Mouse (Mus musculus) limb, embryonic 12.5 days (tissue): ENCODE results near the gene Sgcb. TPM values are rescaled to one million over a fixed set of nuclear protein-coding genes. Genes with fewer than 3 reads are reported as not detected.

ENCODE experiments used
- ATAC-seq: fragments of 200-750 bp; cut with Nextera tagmentation; 2 replicates; pipeline ENCODE4 v1.8.0; 2017; ENCODE audit warnings: low read depth, moderate TSS enrichment; ENCODE audit not compliant: insufficient number of reproducible peaks, insufficient read depth, low FRiP score, low TSS enrichment
- H3K27ac ChIP-seq: fragments of 300-500 bp; sonication (generic); 2 replicates; pipeline ENCODE4 v1.5.1; 2016; ENCODE audit warnings: mild to moderate bottlenecking, moderate library complexity
- H3K27me3 ChIP-seq: fragments of 300-500 bp; sonication (generic); 2 replicates; pipeline ENCODE4 v1.6.1; 2016; ENCODE audit warnings: mild to moderate bottlenecking, moderate library complexity
- H3K36me3 ChIP-seq: fragments of 300-500 bp; sonication (generic); 2 replicates; pipeline ENCODE4 v1.6.1; 2016; ENCODE audit warnings: mild to moderate bottlenecking, moderate library complexity
- H3K4me1 ChIP-seq: fragments of 300-500 bp; sonication (generic); replicated peaks from 2 replicates; pipeline ENCODE4 v1.6.1; 2016
- H3K4me2 ChIP-seq: fragments of 300-500 bp; sonication (generic); 2 replicates; pipeline ENCODE4 v1.6.1; 2016; ENCODE audit warnings: mild to moderate bottlenecking, moderate library complexity
- H3K4me3 ChIP-seq: fragments of 300-500 bp; sonication (generic); replicated peaks from 2 replicates; pipeline ENCODE4 v1.5.1; 2016; ENCODE audit warnings: mild to moderate bottlenecking
- H3K9ac ChIP-seq: fragments of 300-500 bp; sonication (generic); replicated peaks from 2 replicates; pipeline ENCODE4 v1.6.1; 2016; ENCODE audit warnings: mild to moderate bottlenecking, moderate library complexity
- H3K9me3 ChIP-seq: fragments of 300-500 bp; sonication (generic); 2 replicates; pipeline ENCODE4 v1.6.1; 2016; ENCODE audit warnings: mild to moderate bottlenecking, moderate library complexity
- WGBS: fragments of 180-500 bp; shearing (Covaris S2); methylation state at CpG from one replicate; pipeline ENCODE4 v1.1.7; 2016; 5-methylcytosine and 5-hydroxymethylcytosine counted together
- polyA plus RNA-seq: library from polyadenylated mRNA; unstranded; fragments of >200 nt; fragmentation: Nextera tagmentation; extraction: Ambion mirVana; gene quantifications from 2 replicates; pipeline ENCODE4 v1.2.1, GENCODE M21; 2016

Sgcb gene
- polyA plus RNA-seq, 1 experiment from 2014 or later = 35.1 TPM

GRCm38 (mm10) chr5:73675604-73676003 is 28.0 kb upstream of the Sgcb start:
- no peak overlapping the region for H3K4me2 ChIP-seq
- no peaks in the 10 kb centered on the region for H3K36me3 ChIP-seq
- no peaks in the 10 kb centered on the region for H3K27me3 ChIP-seq
- no peak overlapping the region for H3K4me3 ChIP-seq
- H3K27ac ChIP-seq = no peak overlapping the region
- no peak overlapping the region for H3K9ac ChIP-seq
- H3K4me1 ChIP-seq = 0 out of 2 replicates have a peak, but pooled peaks cover 13% of the 10 kb centered on the region
- no peak for ATAC-seq
- no peaks in the 10 kb centered on the region for H3K9me3 ChIP-seq
- 91% methylated on average over 3 of the region's 3 CpGs for WGBS

- H3K4me2 ChIP-seq = peak overlapping the region; percentile 34
- no peak for ATAC-seq
- 0 out of 2 replicates have a peak overlapping the region, but pooled peaks have one; percentile 27 for H3K9ac ChIP-seq
- H3K4me1 ChIP-seq = peaks cover 5% of the 10 kb centered on the region; the same call in 1 of the 2 replicates
- peaks cover 10% of the 10 kb centered on the region for H3K27me3 ChIP-seq
- 47% methylated on average over 26 of the region's 26 CpGs for WGBS
- H3K27ac ChIP-seq = no peak overlapping the region
- H3K4me3 ChIP-seq = no peak overlapping the region
- no peaks in the 10 kb centered on the region for H3K9me3 ChIP-seq
- H3K36me3 ChIP-seq = no peaks in the 10 kb centered on the region
Measured at GRCm38 (mm10) chr5:73669386-73669785, 21.8 kb upstream of the Sgcb start.

GRCm38 (mm10) chr5:73667877-73668276 is 20.3 kb upstream of the Sgcb start:
- no peak for ATAC-seq
- WGBS = 88% methylated on average over 2 of the region's 2 CpGs
- Histone ChIP-seq H3K9me3 (no peaks in the 10 kb centered on the region), H3K4me3 (no peak overlapping the region), H3K9ac (no peak overlapping the region), H3K4me2 (no peak overlapping the region), H3K27me3 (peaks cover 10% of the 10 kb centered on the region), H3K27ac (no peak overlapping the region), H3K36me3 (no peaks in the 10 kb centered on the region), H3K4me1 (peaks cover 5% of the 10 kb centered on the region; the same call in 1 of the 2 replicates)

- Histone ChIP-seq H3K27ac (no peak overlapping the region), H3K9ac (no peak overlapping the region), H3K4me1 (peaks cover 5% of the 10 kb centered on the region; the same call in 1 of the 2 replicates), H3K27me3 (peaks cover 10% of the 10 kb centered on the region), H3K36me3 (no peaks in the 10 kb centered on the region), H3K4me3 (no peak overlapping the region), H3K4me2 (no peak overlapping the region), H3K9me3 (no peaks in the 10 kb centered on the region)
- 79% methylated on average over 2 of the region's 2 CpGs for WGBS
- ATAC-seq = no peak
Measured at GRCm38 (mm10) chr5:73666695-73667094, 19.1 kb upstream of the Sgcb start.

- Histone ChIP-seq H3K27ac (no peak overlapping the region), H3K4me3 (peak overlapping the region; percentile 55), H3K36me3 (no peaks in the 10 kb centered on the region), H3K9ac (peak overlapping the region; percentile 58; the same call in 1 of the 2 replicates), H3K27me3 (peaks cover 53% of the 10 kb centered on the region), H3K4me1 (peaks cover 35% of the 10 kb centered on the region), H3K4me2 (peak overlapping the region; percentile 98), H3K9me3 (no peaks in the 10 kb centered on the region)
- no peak for ATAC-seq
- WGBS = 0% methylated on average over 4 of the region's 4 CpGs
Measured at GRCm38 (mm10) chr5:73651855-73652201, 4.2 kb upstream of the Sgcb start.

- Histone ChIP-seq H3K27me3 (peaks cover 56% of the 10 kb centered on the region), H3K4me2 (peak within 1 kb of the TSS; percentile 98)
Measured at GRCm38 (mm10) chr5:73651061-73651854, 3.7 kb upstream of the Sgcb start, which contains the start of gene Spata18. Spata18 (plus strand) TSS chr5:73651379.

GRCm38 (mm10) chr5:73650365-73650964 is 2.9 kb upstream of the Sgcb start:
- H3K27ac ChIP-seq = no peak overlapping the region
- WGBS = 2% methylated on average over 15 of the region's 15 CpGs
- peaks cover 56% of the 10 kb centered on the region for H3K27me3 ChIP-seq
- H3K4me2 ChIP-seq = peak overlapping the region; percentile 98
- peak overlapping the region; percentile 58; the same call in 1 of the 2 replicates for H3K9ac ChIP-seq
- no peaks in the 10 kb centered on the region for H3K9me3 ChIP-seq
- H3K36me3 ChIP-seq = no peaks in the 10 kb centered on the region
- peaks cover 43% of the 10 kb centered on the region for H3K4me1 ChIP-seq
- H3K4me3 ChIP-seq = peak overlapping the region; percentile 55
- ATAC-seq = no peak

More at GRCm38 (mm10) chr5:73651061-73651854, 3.7 kb upstream of the Sgcb start, which contains the start of gene Spata18:
- Histone ChIP-seq H3K4me3 (peak within 1 kb of the TSS; percentile 55), H3K9me3 (no peaks in the 10 kb centered on the region), H3K9ac (peak within 1 kb of the TSS; percentile 58), H3K4me1 (peaks cover 40% of the 10 kb centered on the region), H3K27ac (no peak within 1 kb of the TSS), H3K36me3 (no peaks in the 10 kb centered on the region)
- ATAC-seq = peak; percentile 35; the same call in 1 of the 2 replicates
- WGBS = under 1% methylated on average over 57 of the region's 57 CpGs

- no peaks in the 10 kb centered on the region for H3K9me3 ChIP-seq
- 79% methylated on average over 4 of the region's 4 CpGs for WGBS
- H3K9ac ChIP-seq = no peak overlapping the region
- H3K36me3 ChIP-seq = peaks cover 47% of the 10 kb centered on the region
- no peak overlapping the region for H3K27ac ChIP-seq
- 0 out of 2 replicates have a peak, but pooled peaks cover 3% of the 10 kb centered on the region for H3K27me3 ChIP-seq
- peaks cover 11% of the 10 kb centered on the region for H3K4me1 ChIP-seq
- H3K4me3 ChIP-seq = no peak overlapping the region
- no peak overlapping the region for H3K4me2 ChIP-seq
- no peak for ATAC-seq
Measured at GRCm38 (mm10) chr5:73642091-73642490, 5.5 kb downstream of the Sgcb start.

- H3K9ac ChIP-seq = no peak overlapping the region
- H3K36me3 ChIP-seq = peaks cover 57% of the 10 kb centered on the region
- no peaks in the 10 kb centered on the region for H3K27me3 ChIP-seq
Measured at GRCm38 (mm10) chr5:73641058-73641457, 6.5 kb downstream of the Sgcb start.

GRCm38 (mm10) chr5:73637337-73638107 is 10.1 kb downstream of the Sgcb start:
- Histone ChIP-seq H3K27me3 (no peaks in the 10 kb centered on the region), H3K4me1 (no peaks in the 10 kb centered on the region), H3K4me2 (no peak overlapping the region), H3K36me3 (peaks cover 72% of the 10 kb centered on the region), H3K9me3 (peaks cover 6% of the 10 kb centered on the region), H3K27ac (no peak overlapping the region), H3K9ac (0 out of 2 replicates have a peak overlapping the region, but pooled peaks have one; percentile 0), H3K4me3 (no peak overlapping the region)
- 47% methylated on average over 8 of the region's 8 CpGs for WGBS
- ATAC-seq = 0 out of 2 replicates have a peak, but pooled peaks have one; percentile 6

More at GRCm38 (mm10) chr5:73641058-73641457, 6.5 kb downstream of the Sgcb start:
- H3K4me1 ChIP-seq = 0 out of 2 replicates have a peak, but pooled peaks cover 1% of the 10 kb centered on the region
- H3K4me3 ChIP-seq = no peak overlapping the region
- no peaks in the 10 kb centered on the region for H3K9me3 ChIP-seq
- H3K27ac ChIP-seq = no peak overlapping the region
- WGBS = 88% methylated on average over 3 of the region's 3 CpGs
- H3K4me2 ChIP-seq = no peak overlapping the region
- no peak for ATAC-seq
